Mouse (Mus musculus) liver, embryonic 16.5 days (tissue): ENCODE measurements around the gene Rbpj. TPM values are rescaled to one million over a fixed set of nuclear protein-coding genes. Genes with fewer than 3 reads are reported as not detected.

Source experiments
- ATAC-seq: fragments of 200-750 bp; cut with Nextera tagmentation; 2 replicates; pipeline ENCODE4 v1.8.0; 2017; ENCODE audit warnings: low read depth, mild to moderate bottlenecking, moderate number of reproducible peaks, moderate library complexity
- H3K27ac ChIP-seq: fragments of 300-500 bp; sonication (generic); 2 replicates; pipeline ENCODE4 v1.5.1; 2014; ENCODE audit warnings: mild to moderate bottlenecking, low read length
- H3K27me3 ChIP-seq: fragments of 300-500 bp; sonication (generic); 2 replicates; pipeline ENCODE4 v1.6.1; 2014; ENCODE audit warnings: low read depth, low read length, mixed read lengths; ENCODE audit not compliant: control insufficient read depth, insufficient read depth
- H3K36me3 ChIP-seq: fragments of 300-500 bp; sonication (generic); 2 replicates; pipeline ENCODE4 v1.6.1; 2014; ENCODE audit warnings: mild to moderate bottlenecking; ENCODE audit not compliant: control insufficient read depth, insufficient read depth
- H3K4me1 ChIP-seq: fragments of 300-500 bp; sonication (generic); 2 replicates; pipeline ENCODE4 v1.6.1; 2014; ENCODE audit warnings: low read depth, low read length, mixed read lengths; ENCODE audit not compliant: control insufficient read depth
- H3K4me2 ChIP-seq: fragments of 300-500 bp; sonication (generic); 2 replicates; pipeline ENCODE4 v1.6.1; 2014; ENCODE audit warnings: low read depth, low read length, mixed read lengths
- H3K4me3 ChIP-seq: fragments of 300-500 bp; sonication (generic); 2 replicates; pipeline ENCODE4 v1.5.1; 2014; ENCODE audit warnings: low read depth, mild to moderate bottlenecking, low read length
- H3K9ac ChIP-seq: fragments of 300-500 bp; sonication (generic); 2 replicates; pipeline ENCODE4 v1.6.1; 2014; ENCODE audit warnings: low read depth, low read length
- H3K9me3 ChIP-seq: fragments of 300-500 bp; sonication (generic); replicated peaks from 2 replicates; pipeline ENCODE4 v1.6.1; 2016; ENCODE audit warnings: low read length; ENCODE audit not compliant: control insufficient read depth
- WGBS: fragments of 180-500 bp; shearing (Covaris S2); extraction: QIAGEN DNeasy Blood & Tissue Kit; methylation state at CpG from one replicate; pipeline ENCODE4 v1.1.7; 2014; ENCODE audit not compliant: insufficient replicate concordance; 5-methylcytosine and 5-hydroxymethylcytosine counted together
- polyA plus RNA-seq: library from polyadenylated mRNA; unstranded; fragments of >200 nt; fragmentation: Nextera tagmentation; extraction: Ambion mirVana; gene quantifications from 2 replicates; pipeline ENCODE4 v1.2.1, GENCODE M21; 2015

Gene Rbpj
- polyA plus RNA-seq, 1 experiment from 2014 or later: 6.9 TPM

DNA sequence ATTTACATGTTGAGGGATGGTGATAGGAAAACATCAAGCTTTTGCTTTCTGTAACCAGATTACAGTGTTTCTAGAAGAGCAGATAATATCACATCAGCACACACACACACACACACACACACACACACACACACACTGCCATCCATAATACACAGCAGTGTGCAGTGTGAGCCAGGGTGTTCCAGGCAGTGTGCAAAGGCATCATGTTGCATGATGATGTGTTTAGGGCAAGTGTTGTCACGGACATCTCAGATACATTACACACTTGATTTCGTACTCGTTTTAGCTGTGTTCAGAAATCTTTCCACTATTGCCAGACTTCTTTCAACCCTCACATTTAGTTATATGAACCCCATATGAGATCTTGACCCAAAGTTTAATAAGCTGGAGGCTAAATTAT, 33.6 kb downstream of the Rbpj start:
- H3K4me3 ChIP-seq: no peak overlapping the region
- ATAC-seq: no peak
- no peak overlapping the region for H3K4me2 ChIP-seq
- 55% methylated on average over 3 of the region's 3 CpGs for WGBS
- H3K27ac ChIP-seq: no peak overlapping the region
- no peaks in the 10 kb centered on the region for H3K4me1 ChIP-seq
- no peak overlapping the region for H3K9ac ChIP-seq
- H3K27me3 ChIP-seq: no peaks in the 10 kb centered on the region
- no peaks in the 10 kb centered on the region for H3K9me3 ChIP-seq
- H3K36me3 ChIP-seq: no peaks in the 10 kb centered on the region

DNA sequence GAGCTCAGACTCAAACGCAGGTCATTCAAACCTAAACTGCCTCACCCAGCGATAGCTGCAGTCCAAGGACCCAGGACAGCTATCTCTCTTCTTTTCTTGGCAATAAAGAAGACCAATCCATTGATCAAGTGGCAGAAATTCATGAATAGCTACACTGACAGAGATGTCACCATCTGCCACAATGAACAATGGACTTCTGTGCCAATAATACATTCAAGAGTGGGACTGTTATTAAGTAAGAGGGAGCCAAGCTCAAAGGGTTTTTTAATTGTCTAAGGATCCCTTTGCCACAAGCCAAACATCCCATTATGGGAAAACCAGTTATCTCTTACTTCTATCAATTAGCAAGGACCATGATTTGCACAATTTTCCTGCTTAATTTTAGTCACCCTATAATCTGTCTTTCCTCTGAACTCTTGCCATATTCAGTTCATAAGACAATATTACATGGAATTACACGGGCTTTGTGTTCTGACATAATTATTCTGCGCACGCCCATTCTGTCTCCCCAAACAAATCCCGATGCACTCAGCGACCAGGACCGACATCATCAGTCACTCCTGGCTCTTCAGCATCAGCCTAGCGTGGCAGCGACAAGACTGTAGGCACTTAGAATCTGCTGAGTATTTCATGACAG, 34.7 kb downstream of the Rbpj start:
- H3K9ac ChIP-seq: no peak overlapping the region
- no peaks in the 10 kb centered on the region for H3K27me3 ChIP-seq
- 75% methylated on average over 10 of the region's 10 CpGs for WGBS
- H3K4me1 ChIP-seq: no peaks in the 10 kb centered on the region
- no peaks in the 10 kb centered on the region for H3K9me3 ChIP-seq
- H3K4me2 ChIP-seq: no peak overlapping the region
- ATAC-seq: no peak
- H3K27ac ChIP-seq: no peak overlapping the region
- H3K4me3 ChIP-seq: no peak overlapping the region
- H3K36me3 ChIP-seq: no peaks in the 10 kb centered on the region

DNA sequence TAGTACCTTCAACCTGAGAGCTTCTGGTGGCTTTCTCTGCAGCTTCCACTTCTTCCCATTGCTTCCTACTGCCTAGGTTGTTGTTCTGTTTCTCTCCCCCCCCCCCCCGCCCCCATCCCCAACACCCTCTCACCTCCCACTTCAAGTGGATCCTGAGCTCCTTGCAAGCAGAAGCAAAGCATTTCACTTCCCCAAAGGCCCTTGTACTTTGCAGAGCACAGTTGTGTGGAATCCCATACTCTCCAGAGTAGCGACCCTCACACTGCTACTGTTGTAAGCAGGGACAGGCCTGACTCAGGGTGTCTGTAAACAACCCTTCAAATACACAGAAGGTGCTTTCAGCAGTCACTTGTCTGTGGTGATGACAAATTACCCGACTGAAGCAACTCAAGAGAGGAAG, 37.3 kb downstream of the Rbpj start:
- H3K4me2 ChIP-seq: no peak overlapping the region
- H3K27me3 ChIP-seq: no peaks in the 10 kb centered on the region
- WGBS: 38% methylated on average over 2 of the region's 3 CpGs
- no peaks in the 10 kb centered on the region for H3K9me3 ChIP-seq
- no peaks in the 10 kb centered on the region for H3K36me3 ChIP-seq
- no peak overlapping the region for H3K9ac ChIP-seq
- no peaks in the 10 kb centered on the region for H3K4me1 ChIP-seq
- no peak overlapping the region for H3K27ac ChIP-seq
- no peak overlapping the region for H3K4me3 ChIP-seq
- no peak for ATAC-seq

DNA sequence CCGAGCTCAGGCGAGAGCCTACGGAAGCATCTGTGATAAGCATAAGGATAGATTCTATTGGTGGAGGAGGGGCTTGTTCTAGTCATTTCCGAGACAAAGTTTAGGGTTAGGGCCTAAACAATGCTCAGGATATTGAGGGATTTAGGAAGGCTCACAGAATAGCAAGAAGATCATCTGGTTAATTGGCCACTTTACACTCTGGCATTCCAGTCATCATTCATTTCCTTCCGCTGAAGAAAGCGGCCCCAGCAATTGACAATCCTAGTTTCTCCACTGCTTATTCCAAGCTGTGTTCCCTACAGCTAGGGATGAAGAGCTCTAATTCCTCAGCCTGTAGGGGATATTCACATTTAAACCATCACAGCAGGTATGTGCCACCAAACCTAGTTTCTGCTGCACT, 39.8 kb downstream of the Rbpj start:
- no peak overlapping the region for H3K4me3 ChIP-seq
- no peak overlapping the region for H3K4me2 ChIP-seq
- 62% methylated on average over 6 of the region's 6 CpGs for WGBS

GRCm38 (mm10) chr5:53507371-53507770, 41.4 kb downstream of the Rbpj start:
- WGBS: 52% methylated on average over 5 of the region's 5 CpGs
- no peaks in the 10 kb centered on the region for H3K27me3 ChIP-seq
- no peak for ATAC-seq
- no peak overlapping the region for H3K9ac ChIP-seq
- no peaks in the 10 kb centered on the region for H3K9me3 ChIP-seq
- H3K27ac ChIP-seq: no peak overlapping the region
- no peaks in the 10 kb centered on the region for H3K4me1 ChIP-seq
- no peak overlapping the region for H3K4me2 ChIP-seq
- H3K4me3 ChIP-seq: no peak overlapping the region
- no peaks in the 10 kb centered on the region for H3K36me3 ChIP-seq

More for the DNA sequence above, 39.8 kb downstream of the Rbpj start:
- no peaks in the 10 kb centered on the region for H3K4me1 ChIP-seq
- H3K9ac ChIP-seq: no peak overlapping the region
- H3K27me3 ChIP-seq: no peaks in the 10 kb centered on the region
- no peak for ATAC-seq
- no peaks in the 10 kb centered on the region for H3K36me3 ChIP-seq
- no peaks in the 10 kb centered on the region for H3K9me3 ChIP-seq
- H3K27ac ChIP-seq: no peak overlapping the region

- no peak overlapping the region for H3K4me2 ChIP-seq
- no peaks in the 10 kb centered on the region for H3K27me3 ChIP-seq
- ATAC-seq: no peak
- H3K9me3 ChIP-seq: no peaks in the 10 kb centered on the region
- no peak overlapping the region for H3K27ac ChIP-seq
- H3K36me3 ChIP-seq: no peaks in the 10 kb centered on the region
- 56% methylated on average over 10 of the region's 10 CpGs for WGBS
- H3K9ac ChIP-seq: no peak overlapping the region
- no peak overlapping the region for H3K4me3 ChIP-seq
- H3K4me1 ChIP-seq: no peaks in the 10 kb centered on the region
Measured at GRCm38 (mm10) chr5:53509465-53509864, 43.5 kb downstream of the Rbpj start.

DNA sequence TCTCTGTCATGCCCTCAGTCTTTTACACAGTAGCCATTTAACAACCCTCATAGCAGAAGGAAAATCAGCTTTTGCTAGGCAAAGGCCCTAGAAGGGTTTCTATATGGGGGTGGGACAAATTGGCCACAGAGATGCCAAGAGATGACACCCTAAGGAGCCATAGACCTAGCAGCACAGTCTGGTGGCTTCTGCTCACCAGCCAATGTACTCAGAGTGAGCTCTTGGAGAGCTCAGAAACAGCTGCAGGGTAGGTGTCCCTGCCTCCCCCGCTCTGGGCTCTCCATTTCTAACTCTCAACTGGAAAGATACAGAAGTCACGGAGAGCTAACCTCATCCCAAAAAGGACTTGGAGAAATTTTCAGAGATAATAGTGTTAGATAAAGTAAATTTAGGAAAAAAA, 44.0 kb downstream of the Rbpj start:
- no peaks in the 10 kb centered on the region for H3K27me3 ChIP-seq
- H3K4me3 ChIP-seq: no peak overlapping the region
- WGBS: 57% methylated on average over 2 of the region's 2 CpGs
- no peaks in the 10 kb centered on the region for H3K36me3 ChIP-seq
- no peaks in the 10 kb centered on the region for H3K9me3 ChIP-seq
- H3K4me1 ChIP-seq: no peaks in the 10 kb centered on the region
- H3K9ac ChIP-seq: no peak overlapping the region
- no peak overlapping the region for H3K4me2 ChIP-seq
- no peak for ATAC-seq
- H3K27ac ChIP-seq: no peak overlapping the region

DNA sequence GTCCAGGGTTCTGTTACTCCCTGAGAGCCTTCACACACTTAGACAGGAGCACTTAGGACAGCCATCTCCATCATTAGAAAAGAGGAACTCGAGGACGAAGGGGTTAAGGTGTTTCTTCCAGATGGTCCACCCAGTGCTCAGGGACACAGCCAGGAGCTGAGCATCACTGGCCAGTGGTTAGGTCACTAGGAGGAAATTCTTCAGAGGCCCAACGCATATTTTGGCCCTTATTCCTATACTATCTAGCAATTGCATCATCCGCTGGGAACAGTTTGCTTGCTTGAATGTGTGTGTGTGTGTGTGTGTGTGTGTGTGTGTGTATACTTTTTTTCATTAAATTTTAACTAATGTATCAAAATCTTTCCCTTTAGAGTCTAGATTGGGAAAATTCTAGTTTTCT, 45.5 kb downstream of the Rbpj start:
- Histone ChIP-seq H3K4me1 (no peaks in the 10 kb centered on the region), H3K4me3 (no peak overlapping the region), H3K27ac (no peak overlapping the region), H3K9ac (no peak overlapping the region), H3K36me3 (no peaks in the 10 kb centered on the region), H3K9me3 (no peaks in the 10 kb centered on the region), H3K27me3 (no peaks in the 10 kb centered on the region), H3K4me2 (no peak overlapping the region)
- WGBS: 52% methylated on average over 4 of the region's 4 CpGs
- no peak for ATAC-seq

DNA sequence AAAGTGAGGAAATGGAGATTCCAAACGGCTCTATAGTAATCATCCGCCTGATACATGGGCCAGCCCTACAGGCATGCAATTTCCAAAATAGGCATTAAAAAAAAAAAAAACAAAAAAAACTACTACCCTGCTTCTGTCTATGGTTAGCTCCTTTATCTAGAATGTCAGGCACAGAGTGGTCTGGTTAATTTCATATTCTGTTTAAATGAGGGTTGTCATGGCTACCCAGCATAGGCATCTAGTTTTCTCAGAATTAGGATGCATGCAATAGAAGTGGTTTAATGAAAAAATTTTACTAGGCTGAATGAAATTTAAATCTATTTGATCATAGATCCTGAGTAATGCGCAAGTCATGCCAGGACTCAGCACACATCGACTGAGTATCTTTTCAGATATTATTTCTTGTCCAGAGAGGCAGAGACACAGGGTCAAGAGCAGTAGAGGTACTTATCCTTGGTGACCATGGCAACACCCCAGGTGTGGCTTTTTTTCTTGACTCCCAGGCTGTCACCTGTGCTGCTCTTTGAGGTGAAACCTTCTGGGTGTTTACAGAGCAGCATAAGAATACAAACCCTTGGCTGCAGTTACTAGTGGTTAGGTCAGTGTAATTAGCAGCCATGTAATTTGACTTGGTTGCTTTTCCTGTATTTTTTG, 49.1 kb downstream of the Rbpj start:
- Histone ChIP-seq H3K4me1 (no peaks in the 10 kb centered on the region), H3K4me2 (no peak overlapping the region), H3K27me3 (no peaks in the 10 kb centered on the region), H3K9me3 (no peaks in the 10 kb centered on the region), H3K27ac (no peak overlapping the region), H3K36me3 (no peaks in the 10 kb centered on the region), H3K9ac (no peak overlapping the region), H3K4me3 (no peak overlapping the region)
- WGBS: 69% methylated on average over 4 of the region's 4 CpGs
- no peak for ATAC-seq
